Mouse (Mus musculus): Measurements from ENCODE around the gene Nmrk2.

Nmrk2 gene

GRCm38 (mm10) chr10:81216260-81216659 lies 14.4 kb upstream of the Nmrk2 start:
- no peak for DNase-seq

GRCm38 (mm10) chr10:81210154-81210553 lies 8.3 kb upstream of the Nmrk2 start:
- no peak for DNase-seq

- no peak for DNase-seq
These were observed 2.3 kb upstream of the Nmrk2 start for GRCm38 (mm10) chr10:81204137-81204536.

GRCm38 (mm10) chr10:81202978-81203720 lies 1.3 kb upstream of the Nmrk2 start:
- no peak for DNase-seq

GRCm38 (mm10) chr10:81200605-81201287 lies 1.1 kb downstream of the Nmrk2 start:
- DNase-seq = no peak

GRCm38 (mm10) chr10:81200141-81200540 lies 1.7 kb downstream of the Nmrk2 start:
- DNase-seq = no peak

GRCm38 (mm10) chr10:81198990-81199389 lies 2.9 kb downstream of the Nmrk2 start:
- DNase-seq = no peak

- peak; percentile 77 for DNase-seq
These were observed 3.6 kb downstream of the Nmrk2 start for GRCm38 (mm10) chr10:81198230-81198629.

GRCm38 (mm10) chr10:81197305-81197704 lies 4.5 kb downstream of the Nmrk2 start:
- no peak for DNase-seq

- DNase-seq = no peak
These were observed 5.3 kb downstream of the Nmrk2 start for GRCm38 (mm10) chr10:81196470-81197065.

- no peak for DNase-seq
These were observed 6.6 kb downstream of the Nmrk2 start for GRCm38 (mm10) chr10:81195300-81195699.

- no peak for DNase-seq
These were observed 7.7 kb downstream of the Nmrk2 start for GRCm38 (mm10) chr10:81193991-81194774.

GRCm38 (mm10) chr10:81192968-81193501 lies 8.8 kb downstream of the Nmrk2 start:
- no peak for DNase-seq

- peak; percentile 89 for DNase-seq
These were observed 9.4 kb downstream of the Nmrk2 start for GRCm38 (mm10) chr10:81192270-81192967.

GRCm38 (mm10) chr10:81191342-81191982 lies 10.4 kb downstream of the Nmrk2 start:
- no peak for DNase-seq

GRCm38 (mm10) chr10:81190912-81191321 lies 10.9 kb downstream of the Nmrk2 start:
- no peak for DNase-seq

- peak; percentile 48 for DNase-seq
These were observed 11.5 kb downstream of the Nmrk2 start for GRCm38 (mm10) chr10:81190236-81190911.

GRCm38 (mm10) chr10:81189821-81190220 lies 12.0 kb downstream of the Nmrk2 start:
- DNase-seq = no peak

- DNase-seq = no peak
These were observed 14.7 kb downstream of the Nmrk2 start for GRCm38 (mm10) chr10:81187161-81187560.

- no peak for DNase-seq
These were observed 17.1 kb downstream of the Nmrk2 start for GRCm38 (mm10) chr10:81184765-81185164.

- no peak for DNase-seq
These were observed 18.0 kb downstream of the Nmrk2 start, which contains the start of gene 4930442H23Rik for GRCm38 (mm10) chr10:81183805-81184204. 4930442H23Rik (minus strand) TSS chr10:81183849.

All from kidney, postnatal 10 days (tissue).